ENCODE assay signal across 14 mouse cellular contexts in genomic region chr1:136401281-136401680, GRCm38 (mm10). TPM values are rescaled to one million over a fixed set of nuclear protein-coding genes. Genes with fewer than 3 reads are reported as not detected.
A peak's percentile ranks its signal among the peaks of the same experiment; 100 is the strongest.
DNase-seq lines count a peak whose midpoint lies in the region.
"Had no signal": no experiment of that assay in that cellular context is flagged by ENCODE, and none has a peak within 500 bp of the region (broad histone marks: within the 10 kb centered on the region; RNA-seq: fewer than 3 reads in every experiment).

No protein-coding gene starts in this region.

- intact Hi-C loops in left cerebral cortex, postnatal 14 days (cut with DNase I): no loop called here

- DNase-seq in layer of hippocampus, adult 9-11 months: peak; percentile 48
- no peak for DNase-seq in layer of hippocampus, adult 9-10 months (ENCODE audit: low spot score)
- DNase-seq in NIH3T3 (ENCODE audit: low read depth): peak; percentile 80
- peak; percentile 59 to 60 for DNase-seq in left cerebral cortex, postnatal 14 days (ENCODE audit: low spot score in 2 of 2)
- peak; percentile 48 to 76 for DNase-seq in right cerebral cortex, postnatal 36 days (ENCODE audit: low spot score in 2 of 2)
- no peak for DNase-seq in gastrocnemius, adult 18-20 months (ENCODE audit: low spot score)
- DNase-seq in cerebellum, adult 18-20 months: no peak
- DNase-seq: adrenal gland, postnatal 14 days; cerebellum, adult 9-11 months; gastrocnemius, postnatal 10 days; heart, postnatal 14 days; kidney, adult 8-10 months; kidney, postnatal 4 days; thymus, postnatal 14 days had no signal

RNA-seq across cellular contexts. Expression of gene Ddx59, which starts 13.8 kb away (rescaled TPM):
- total RNA-seq in left cerebral cortex, postnatal 14 days (2021): 1 to 10 TPM; 8.4 to 8.7 TPM
- 10 to 100 TPM; 20.0 to 20.7 TPM for total RNA-seq in gastrocnemius, adult 18-20 months (2021)

RNA-seq across cellular contexts. Expression of gene Camsap2, which starts 55.4 kb away (rescaled TPM):
- 100 to 1,000 TPM; 134 to 139 TPM for total RNA-seq in left cerebral cortex, postnatal 14 days (2021)
- 10 to 100 TPM in 1 of 2 experiments, 1 to 10 TPM in 1; 9.0 to 10.0 TPM for total RNA-seq in gastrocnemius, adult 18-20 months (2021)

Comparison
In these comparisons a context has a peak if more than half of its experiments do, and no peak if none do; other contexts are left out.
1. DNase-seq: peak in layer of hippocampus, adult 9-11 months (single experiment), NIH3T3 (single experiment), left cerebral cortex, postnatal 14 days (2 of 2) and right cerebral cortex, postnatal 36 days (2 of 2); none in layer of hippocampus, adult 9-10 months (single experiment), gastrocnemius, adult 18-20 months (single experiment) and cerebellum, adult 18-20 months (0 of 2).
2. RNA of gene Camsap2, which starts 55.4 kb away (total RNA-seq): 134 to 139 TPM in left cerebral cortex, postnatal 14 days; 9.0 to 10.0 TPM in gastrocnemius, adult 18-20 months; every median in the first group is over 10 times any median in the second.